Mouse (Mus musculus): ENCODE results near the gene Tmx2.
"Not testable (repeated sequence)": the region's sequence is repeated elsewhere in the genome, so short reads cannot be mapped to it uniquely, and the experiment has no call there.

Tmx2 gene

GRCm38 (mm10) chr2:84679016-84679415, at the start of gene Tmx2:
Gene Tmx2, minus strand, starts transcription at chr2:84679140.
- no peak for DNase-seq (ENCODE audit: low spot score)

GRCm38 (mm10) chr2:84728191-84728590, 49.3 kb upstream of the Tmx2 start:
- DNase-seq (ENCODE audit: low spot score) = not testable (repeated sequence)

- DNase-seq (ENCODE audit: low spot score) = peak; percentile 98
Observed at GRCm38 (mm10) chr2:84727172-84727858, 48.4 kb upstream of the Tmx2 start, which contains the start of gene Clp1. Gene Clp1, minus strand, starts transcription at chr2:84727350.

GRCm38 (mm10) chr2:84726716-84727115, 47.8 kb upstream of the Tmx2 start:
- DNase-seq (ENCODE audit: low spot score) = no peak

DNA sequence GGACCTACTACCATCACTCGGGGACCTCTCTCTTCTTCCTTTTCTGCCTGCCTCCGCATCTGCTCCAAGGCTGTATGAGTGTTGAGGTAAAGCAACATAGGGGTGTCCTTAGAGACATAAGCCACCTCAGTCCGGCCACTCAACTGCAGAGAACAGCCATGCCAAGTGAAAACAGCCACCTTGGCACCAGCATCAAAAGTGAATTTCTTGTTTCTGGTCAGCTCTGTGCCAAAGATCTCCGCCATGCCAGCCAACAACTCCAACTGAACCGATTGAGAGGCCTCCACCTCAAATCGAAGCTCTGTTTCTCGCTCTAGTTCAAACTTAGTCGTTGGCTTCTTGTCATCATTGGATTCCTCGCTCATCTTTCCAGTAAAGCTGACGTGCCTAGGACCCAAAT, 46.8 kb upstream of the Tmx2 start:
- no peak for DNase-seq (ENCODE audit: low spot score)

GRCm38 (mm10) chr2:84723856-84724255, 44.9 kb upstream of the Tmx2 start:
- DNase-seq (ENCODE audit: low spot score) = no peak

- DNase-seq (ENCODE audit: low spot score) = no peak
Observed at GRCm38 (mm10) chr2:84721182-84721581, 42.2 kb upstream of the Tmx2 start.

GRCm38 (mm10) chr2:84720718-84721117, 41.8 kb upstream of the Tmx2 start:
- DNase-seq (ENCODE audit: low spot score) = no peak

GRCm38 (mm10) chr2:84717357-84717756, 38.4 kb upstream of the Tmx2 start:
- no peak for DNase-seq (ENCODE audit: low spot score)

GRCm38 (mm10) chr2:84716423-84717355, 37.7 kb upstream of the Tmx2 start:
- peak; percentile 2 for DNase-seq (ENCODE audit: low spot score)

GRCm38 (mm10) chr2:84715562-84716361, 36.8 kb upstream of the Tmx2 start:
- peak; percentile 94 for DNase-seq (ENCODE audit: low spot score)

DNA sequence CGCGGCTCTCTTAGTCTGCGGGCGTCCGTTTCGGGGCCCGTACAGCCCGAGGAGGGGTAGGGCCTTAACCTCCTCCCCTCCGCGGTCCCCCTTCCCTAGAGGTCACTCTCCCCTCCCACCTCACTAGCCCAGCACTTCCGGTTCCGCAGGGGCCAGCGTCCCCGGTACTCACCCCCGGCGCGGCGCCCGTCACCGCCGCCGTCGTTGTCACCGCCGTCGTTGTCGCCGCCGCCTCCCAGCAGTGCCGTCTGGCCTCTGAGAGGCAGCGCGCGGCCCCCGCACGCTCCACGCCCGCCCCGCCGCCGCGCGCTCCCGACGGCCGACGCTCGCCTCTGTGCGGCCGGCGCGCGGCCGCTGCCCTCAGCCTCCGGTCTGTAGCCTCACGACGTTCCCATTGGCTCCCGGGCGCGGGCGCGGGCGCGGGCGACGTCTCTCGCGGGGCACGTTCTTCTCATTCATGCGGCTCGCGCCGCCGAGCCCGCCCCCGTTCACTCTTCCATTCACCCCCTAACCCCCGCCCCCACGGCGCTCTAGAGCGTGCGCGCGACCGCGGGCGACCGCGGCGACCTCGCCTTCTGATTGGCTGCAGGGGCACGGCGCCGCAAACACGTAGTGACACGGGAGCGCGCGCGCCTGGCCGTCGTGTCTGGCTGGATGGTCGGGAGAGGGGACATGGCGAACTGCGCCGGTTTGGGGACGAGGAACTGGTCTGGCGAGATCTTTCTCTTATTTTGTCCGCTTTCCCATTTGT, 36.0 kb upstream of the Tmx2 start, which contains the start of gene Zdhhc5:
Zdhhc5 (minus strand) TSS at position 370 of the 751 bp plus-strand sequence.
- DNase-seq (ENCODE audit: low spot score) = peak; percentile 99

DNA sequence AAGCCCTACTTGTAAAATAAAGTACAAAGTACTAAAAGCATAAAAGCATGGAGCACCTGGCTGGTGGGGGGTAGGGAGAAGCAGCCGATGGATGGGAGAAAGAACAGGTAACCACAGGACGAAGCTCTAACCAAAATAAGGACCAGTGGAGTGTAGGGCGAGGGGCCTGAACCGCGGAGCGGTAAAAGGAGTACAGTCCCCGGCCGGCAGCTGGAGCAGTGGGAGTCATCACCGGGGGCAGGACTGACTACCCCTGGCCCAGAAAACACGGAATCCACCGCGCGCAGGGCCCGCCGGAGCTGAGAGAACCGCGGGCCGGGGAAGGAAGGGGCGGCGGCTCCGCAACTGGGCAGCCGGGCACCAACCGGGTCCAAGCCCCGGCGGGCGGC, 35.5 kb upstream of the Tmx2 start:
- no peak for DNase-seq (ENCODE audit: low spot score)

GRCm38 (mm10) chr2:84711898-84712297, 33.0 kb upstream of the Tmx2 start:
- DNase-seq (ENCODE audit: low spot score) = no peak

- DNase-seq (ENCODE audit: low spot score) = no peak
Observed at GRCm38 (mm10) chr2:84707523-84707922, 28.6 kb upstream of the Tmx2 start.

GRCm38 (mm10) chr2:84705295-84705694, 26.4 kb upstream of the Tmx2 start:
- DNase-seq (ENCODE audit: low spot score) = no peak

- DNase-seq (ENCODE audit: low spot score) = no peak
Observed at GRCm38 (mm10) chr2:84704329-84704728, 25.4 kb upstream of the Tmx2 start.

DNA sequence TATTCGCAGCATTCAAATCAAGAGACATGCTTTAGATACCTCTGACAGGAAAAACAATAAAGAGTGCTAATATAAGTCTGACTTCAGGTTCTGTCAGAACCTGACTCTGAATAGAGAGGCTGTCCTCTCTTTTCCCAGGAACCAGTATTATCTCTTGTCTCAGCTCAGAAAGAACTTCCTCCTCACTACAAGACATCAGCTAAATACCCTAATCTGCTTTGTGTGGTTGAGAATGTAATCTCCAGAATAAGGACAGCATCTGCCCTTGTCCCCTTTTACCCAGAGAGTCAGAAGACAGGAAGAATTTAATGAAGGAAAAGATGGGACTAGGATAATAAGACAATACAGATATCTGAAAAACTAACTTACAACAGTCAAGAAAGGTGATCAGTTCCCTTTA, 24.6 kb upstream of the Tmx2 start:
- DNase-seq (ENCODE audit: low spot score) = no peak

GRCm38 (mm10) chr2:84695007-84695695, 16.2 kb upstream of the Tmx2 start:
- DNase-seq (ENCODE audit: low spot score) = no peak

- DNase-seq (ENCODE audit: low spot score) = no peak
Observed at GRCm38 (mm10) chr2:84690050-84690449, 11.1 kb upstream of the Tmx2 start.
